Mouse (Mus musculus): ENCODE data around the gene 4933430I17Rik. TPM values are rescaled to one million over a fixed set of nuclear protein-coding genes. Genes with fewer than 3 reads are reported as not detected.

The 4933430I17Rik gene
- polyA plus RNA-seq, 1 experiment from 2014 or later, result 0.43 TPM

DNA sequence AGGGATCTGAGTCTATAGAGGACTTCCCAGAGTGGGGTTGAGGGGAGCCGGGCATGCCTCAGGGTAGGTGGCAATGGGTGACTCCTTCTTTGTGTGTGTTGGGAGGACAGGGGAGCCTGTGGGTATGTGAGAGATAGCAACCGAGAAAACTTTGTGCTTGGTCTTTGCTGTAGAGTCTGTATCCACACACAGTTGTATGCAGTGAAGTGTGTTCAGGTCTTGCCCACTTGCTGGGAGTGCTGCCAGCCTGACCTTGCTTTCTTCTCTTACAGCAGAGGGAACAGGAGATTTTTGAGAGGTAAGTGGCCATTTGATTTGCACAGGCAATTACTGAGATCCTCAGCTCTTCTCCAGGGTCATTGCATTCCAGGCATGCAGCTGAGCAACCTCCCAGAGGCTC lies 37.3 kb upstream of the 4933430I17Rik start:
- Histone ChIP-seq H3K36me3 (no peaks in the 10 kb centered on the region), H3K27ac (no peak overlapping the region), H3K4me2 (replicated peaks) (no peak overlapping the region), H3K9me3 (no peaks in the 10 kb centered on the region), H3K9ac (no peak overlapping the region), H3K27me3 (replicated peaks) (no peaks in the 10 kb centered on the region), H3K4me3 (replicated peaks) (no peak overlapping the region), H3K4me1 (replicated peaks) (no peaks in the 10 kb centered on the region)
- no peak for ATAC-seq
- WGBS, result 85% methylated on average over 2 of the region's 2 CpGs

- H3K4me1 ChIP-seq (replicated peaks), result no peaks in the 10 kb centered on the region
- H3K9ac ChIP-seq, result no peak overlapping the region
- no peak overlapping the region for H3K4me2 ChIP-seq (replicated peaks)
- no peaks in the 10 kb centered on the region for H3K27me3 ChIP-seq (replicated peaks)
- H3K36me3 ChIP-seq, result peaks cover 1% of the 10 kb centered on the region; the same call in 1 of the 2 replicates
- H3K4me3 ChIP-seq (replicated peaks), result no peak overlapping the region
- WGBS, result 79% methylated on average over 2 of the region's 2 CpGs
- no peaks in the 10 kb centered on the region for H3K9me3 ChIP-seq
- no peak for ATAC-seq
- H3K27ac ChIP-seq, result no peak overlapping the region
These were observed 32.5 kb upstream of the 4933430I17Rik start for GRCm38 (mm10) chr4:62492682-62493081.

GRCm38 (mm10) chr4:62494230-62494629 lies 30.9 kb upstream of the 4933430I17Rik start:
- no peak for ATAC-seq
- H3K27me3 ChIP-seq (replicated peaks), result no peaks in the 10 kb centered on the region
- no peak overlapping the region for H3K9ac ChIP-seq
- no peaks in the 10 kb centered on the region for H3K9me3 ChIP-seq
- H3K36me3 ChIP-seq, result peaks cover 14% of the 10 kb centered on the region
- 72% methylated on average over 9 of the region's 9 CpGs for WGBS
- no peak overlapping the region for H3K27ac ChIP-seq
- H3K4me2 ChIP-seq (replicated peaks), result no peak overlapping the region
- no peaks in the 10 kb centered on the region for H3K4me1 ChIP-seq (replicated peaks)
- H3K4me3 ChIP-seq (replicated peaks), result no peak overlapping the region

GRCm38 (mm10) chr4:62495946-62496345 lies 29.2 kb upstream of the 4933430I17Rik start:
- H3K9me3 ChIP-seq, result no peaks in the 10 kb centered on the region
- no peak for ATAC-seq
- no peak overlapping the region for H3K27ac ChIP-seq
- H3K27me3 ChIP-seq (replicated peaks), result no peaks in the 10 kb centered on the region
- H3K4me1 ChIP-seq (replicated peaks), result 0 out of 2 replicates have a peak, but pooled peaks cover 9% of the 10 kb centered on the region
- no peak overlapping the region for H3K4me3 ChIP-seq (replicated peaks)
- H3K4me2 ChIP-seq (replicated peaks), result no peak overlapping the region
- peaks cover 21% of the 10 kb centered on the region for H3K36me3 ChIP-seq
- WGBS, result 71% methylated on average over 8 of the region's 8 CpGs
- H3K9ac ChIP-seq, result no peak overlapping the region

- Histone ChIP-seq H3K36me3 (peaks cover 21% of the 10 kb centered on the region), H3K4me3 (replicated peaks) (no peak overlapping the region), H3K27ac (no peak overlapping the region), H3K4me1 (replicated peaks) (0 out of 2 replicates have a peak, but pooled peaks cover 9% of the 10 kb centered on the region), H3K9me3 (no peaks in the 10 kb centered on the region), H3K27me3 (replicated peaks) (no peaks in the 10 kb centered on the region), H3K4me2 (replicated peaks) (no peak overlapping the region), H3K9ac (no peak overlapping the region)
- 60% methylated on average over 8 of the region's 8 CpGs for WGBS
- no peak for ATAC-seq
These were observed 28.4 kb upstream of the 4933430I17Rik start for GRCm38 (mm10) chr4:62496815-62497214.

GRCm38 (mm10) chr4:62500799-62501198 lies 24.4 kb upstream of the 4933430I17Rik start:
- H3K27me3 ChIP-seq (replicated peaks), result no peaks in the 10 kb centered on the region
- 63% methylated on average over 4 of the region's 4 CpGs for WGBS
- ATAC-seq, result peak; percentile 41
- no peak overlapping the region for H3K9ac ChIP-seq
- H3K4me1 ChIP-seq (replicated peaks), result 0 out of 2 replicates have a peak, but pooled peaks cover 9% of the 10 kb centered on the region
- H3K27ac ChIP-seq, result 0 out of 2 replicates have a peak overlapping the region, but pooled peaks have one; percentile 33
- no peaks in the 10 kb centered on the region for H3K9me3 ChIP-seq
- peaks cover 21% of the 10 kb centered on the region for H3K36me3 ChIP-seq
- peak overlapping the region; percentile 72 for H3K4me2 ChIP-seq (replicated peaks)
- H3K4me3 ChIP-seq (replicated peaks), result peak overlapping the region; percentile 86

DNA sequence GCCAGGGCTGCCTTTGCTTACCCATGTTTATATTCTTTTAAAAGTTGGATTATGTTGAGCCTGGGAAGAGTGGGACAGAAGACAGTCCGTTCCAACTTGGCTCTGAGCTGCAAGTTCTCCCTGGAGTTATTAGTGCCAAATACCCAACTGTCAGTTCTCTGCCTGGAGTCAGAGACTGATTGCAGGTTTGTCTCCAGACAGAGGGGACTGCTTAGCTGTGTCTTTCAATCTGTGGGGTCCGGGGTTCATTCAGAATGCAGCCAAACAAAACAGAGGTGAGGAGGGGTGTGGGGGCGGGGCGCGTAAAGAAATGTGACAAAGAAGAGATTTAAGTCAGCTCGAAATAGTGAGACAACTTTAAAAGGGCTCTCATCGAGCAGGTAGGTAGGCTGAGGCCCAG lies 23.6 kb upstream of the 4933430I17Rik start:
- H3K9ac ChIP-seq, result peak overlapping the region; percentile 86

DNA sequence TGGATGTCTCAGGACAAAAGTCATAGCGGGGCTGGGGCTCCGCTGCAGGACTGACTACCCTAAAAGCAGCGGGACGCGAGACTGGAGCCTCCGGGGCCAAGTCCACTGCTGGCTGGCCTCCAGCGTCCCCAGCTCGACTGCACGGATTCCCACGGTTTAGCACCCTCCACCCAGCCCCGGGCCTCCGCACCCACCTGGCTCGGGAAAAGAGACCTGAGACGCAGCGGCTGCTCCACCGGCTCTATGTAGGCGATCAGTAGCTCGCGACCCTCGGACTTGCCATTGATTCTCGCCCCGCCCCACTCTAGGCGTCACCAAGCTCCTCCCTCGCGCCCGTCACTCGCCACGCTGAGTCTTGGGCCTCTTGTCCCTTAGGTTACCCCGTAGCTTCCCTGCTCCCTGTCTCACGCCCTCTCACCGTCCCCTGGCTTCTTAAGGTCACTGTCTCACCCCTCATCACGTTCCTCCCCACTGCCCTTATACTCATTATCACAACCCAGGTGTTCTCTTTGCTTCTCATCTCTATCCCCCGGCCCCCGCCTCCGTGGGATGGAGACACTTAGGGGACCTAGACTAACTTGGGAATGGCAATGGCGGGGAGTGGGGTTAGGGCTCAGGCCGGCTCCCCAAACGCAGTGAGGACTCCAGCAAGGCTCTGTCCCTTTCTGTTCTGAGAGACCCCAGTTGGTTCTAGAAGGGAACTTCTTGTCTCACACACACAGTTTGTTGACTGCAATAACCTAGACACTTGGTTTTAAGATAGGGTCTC lies 23.0 kb upstream of the 4933430I17Rik start:
- Histone ChIP-seq H3K36me3 (peaks cover 21% of the 10 kb centered on the region), H3K9me3 (no peaks in the 10 kb centered on the region), H3K9ac (peak overlapping the region; percentile 86), H3K4me1 (replicated peaks) (0 out of 2 replicates have a peak, but pooled peaks cover 9% of the 10 kb centered on the region), H3K27me3 (replicated peaks) (no peaks in the 10 kb centered on the region), H3K4me2 (replicated peaks) (peak overlapping the region; percentile 72), H3K4me3 (replicated peaks) (peak overlapping the region; percentile 86), H3K27ac (peak overlapping the region; percentile 93)
- WGBS, result 1% methylated on average over 38 of the region's 38 CpGs
- ATAC-seq, result peak; percentile 89

More for the DNA sequence above, 23.6 kb upstream of the 4933430I17Rik start:
- Histone ChIP-seq H3K27me3 (replicated peaks) (no peaks in the 10 kb centered on the region), H3K4me2 (replicated peaks) (peak overlapping the region; percentile 72), H3K4me1 (replicated peaks) (0 out of 2 replicates have a peak, but pooled peaks cover 9% of the 10 kb centered on the region), H3K36me3 (peaks cover 21% of the 10 kb centered on the region), H3K9me3 (no peaks in the 10 kb centered on the region), H3K4me3 (replicated peaks) (peak overlapping the region; percentile 86), H3K27ac (peak overlapping the region; percentile 93)
- WGBS, result 3% methylated on average over 7 of the region's 7 CpGs
- ATAC-seq, result peak; percentile 1; the same call in 1 of the 2 replicates

- H3K27ac ChIP-seq, result peak overlapping the region; percentile 93
- H3K36me3 ChIP-seq, result peaks cover 20% of the 10 kb centered on the region
- no peak overlapping the region for H3K9ac ChIP-seq
- peak; percentile 65 for ATAC-seq
- WGBS, result 45% methylated on average over 7 of the region's 7 CpGs
- no peaks in the 10 kb centered on the region for H3K27me3 ChIP-seq (replicated peaks)
- H3K4me2 ChIP-seq (replicated peaks), result peak overlapping the region; percentile 72
- 0 out of 2 replicates have a peak, but pooled peaks cover 9% of the 10 kb centered on the region for H3K4me1 ChIP-seq (replicated peaks)
- H3K9me3 ChIP-seq, result no peaks in the 10 kb centered on the region
- no peak overlapping the region; the same call in 1 of the 2 replicates for H3K4me3 ChIP-seq (replicated peaks)
These were observed 22.2 kb upstream of the 4933430I17Rik start for GRCm38 (mm10) chr4:62502969-62503368.

DNA sequence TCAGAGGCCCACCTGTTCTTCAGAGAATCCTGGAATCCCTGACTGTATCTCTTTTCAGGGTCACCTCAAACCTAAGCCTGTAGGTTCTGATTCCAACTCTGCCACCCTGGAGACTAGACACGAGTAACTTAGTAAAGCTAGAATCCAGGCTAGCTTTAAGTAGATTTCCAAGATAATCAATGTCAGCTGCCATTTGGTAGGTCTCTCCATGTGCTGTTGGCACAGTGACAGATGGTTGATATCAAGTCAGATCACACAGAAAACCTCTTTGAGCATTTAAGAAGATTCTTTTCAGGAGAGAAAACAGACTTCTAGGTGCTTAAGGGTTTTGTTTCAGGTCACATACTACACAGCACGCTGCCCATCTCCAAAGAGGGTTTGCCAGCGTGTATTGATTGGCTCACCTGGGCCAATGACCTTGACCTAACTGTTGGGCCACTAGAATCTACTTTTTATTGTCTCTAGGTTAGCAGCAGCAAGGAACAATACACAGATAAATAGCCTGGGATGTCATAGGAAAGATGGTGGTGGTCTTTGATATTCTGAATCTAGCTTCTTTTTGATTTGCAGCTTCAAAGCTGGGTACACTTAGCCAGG lies 21.7 kb upstream of the 4933430I17Rik start, which contains the start of gene Hdhd3:
Gene Hdhd3, minus strand, starts transcription at position 94 of the 597 bp plus-strand sequence.
- 64% methylated on average over 3 of the region's 3 CpGs for WGBS
- H3K36me3 ChIP-seq, result peaks cover 17% of the 10 kb centered on the region
- 0 out of 2 replicates have a peak, but pooled peaks cover 9% of the 10 kb centered on the region for H3K4me1 ChIP-seq (replicated peaks)
- peak within 1 kb of the TSS; percentile 72 for H3K4me2 ChIP-seq (replicated peaks)
- no peak for ATAC-seq
- peak within 1 kb of the TSS; percentile 86 for H3K9ac ChIP-seq
- H3K27me3 ChIP-seq (replicated peaks), result no peaks in the 10 kb centered on the region
- H3K27ac ChIP-seq, result peak within 1 kb of the TSS; percentile 93
- no peaks in the 10 kb centered on the region for H3K9me3 ChIP-seq
- peak within 1 kb of the TSS; percentile 86 for H3K4me3 ChIP-seq (replicated peaks)

DNA sequence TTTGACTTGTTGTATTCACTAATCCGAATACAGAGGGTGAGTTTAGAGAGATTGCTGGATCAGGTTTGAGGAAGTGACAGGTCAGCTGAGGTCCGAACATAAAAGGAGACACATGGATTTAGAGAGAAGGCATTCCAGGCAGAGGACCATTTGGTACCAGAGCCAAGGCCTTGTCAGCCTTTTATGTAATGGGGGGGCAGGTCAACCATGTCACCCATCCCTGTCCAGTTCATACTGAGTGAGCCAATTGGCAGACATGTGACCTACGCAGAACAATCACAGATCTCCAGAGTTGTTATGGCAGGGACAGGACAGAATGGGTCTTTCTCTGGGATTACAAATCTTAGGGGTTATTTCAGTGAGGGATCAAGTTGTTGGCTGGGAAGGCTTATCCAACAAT lies 19.2 kb upstream of the 4933430I17Rik start:
- H3K4me3 ChIP-seq (replicated peaks), result no peak overlapping the region
- H3K27ac ChIP-seq, result no peak overlapping the region
- no peak overlapping the region for H3K4me2 ChIP-seq (replicated peaks)
- no peaks in the 10 kb centered on the region for H3K27me3 ChIP-seq (replicated peaks)
- ATAC-seq, result no peak
- H3K4me1 ChIP-seq (replicated peaks), result no peaks in the 10 kb centered on the region
- 84% methylated on average over 3 of the region's 3 CpGs for WGBS
- no peak overlapping the region for H3K9ac ChIP-seq
- peaks cover 25% of the 10 kb centered on the region for H3K36me3 ChIP-seq
- no peaks in the 10 kb centered on the region for H3K9me3 ChIP-seq

GRCm38 (mm10) chr4:62506798-62507197 lies 18.4 kb upstream of the 4933430I17Rik start:
- Histone ChIP-seq H3K27ac (no peak overlapping the region), H3K27me3 (replicated peaks) (no peaks in the 10 kb centered on the region), H3K4me3 (replicated peaks) (no peak overlapping the region), H3K36me3 (peaks cover 30% of the 10 kb centered on the region), H3K9ac (no peak overlapping the region), H3K4me1 (replicated peaks) (no peaks in the 10 kb centered on the region), H3K9me3 (no peaks in the 10 kb centered on the region), H3K4me2 (replicated peaks) (no peak overlapping the region)
- ATAC-seq, result 0 out of 2 replicates have a peak, but pooled peaks have one; percentile 20
- 57% methylated on average over 2 of the region's 2 CpGs for WGBS
